Mouse (Mus musculus): ENCODE measurements around the gene Hoxd12. TPM values are rescaled to one million over a fixed set of nuclear protein-coding genes. Genes with fewer than 3 reads are reported as not detected.
A peak's percentile ranks its signal among the peaks of the same experiment; 100 is the strongest.

The Hoxd12 gene
- polyA plus RNA-seq, 1 experiment from 2014 or later, result not detected

MicroRNAs encoded within 50 kb of the gene (microRNA counts, 519-probe panel; counts per million panel counts)
- 322 counts per million, percentile 70 among the panel's probes with 10 or more counts for microRNA mmu-miR-10b

Small RNA genes within 50 kb of the gene (microRNA-seq; reads per million reads assigned to microRNA genes)
- gene Gm44463, result not detected
- gene Mir10b, result 1,167 reads per million, percentile 79 among the genes with 10 or more reads in this experiment

Other genes starting within 250 kb of the Hoxd12 start
- 18.7 and 20.1 TPM in 2 replicates for gene Lnpk, start 95.6 kb upstream of the Hoxd12 start, polyA plus RNA-seq (2014; fragmentation: Nextera tagmentation; extraction: Ambion mirVana)
- gene Evx2, start 15.5 kb upstream of the Hoxd12 start, polyA plus RNA-seq (2014; fragmentation: Nextera tagmentation; extraction: Ambion mirVana), result not detected in 2 replicates
- gene Hoxd13, start 6.7 kb upstream of the Hoxd12 start, polyA plus RNA-seq (2014; fragmentation: Nextera tagmentation; extraction: Ambion mirVana), result not detected in 2 replicates
- not detected in 2 replicates for gene Hoxd11, start 4.5 kb downstream of the Hoxd12 start, polyA plus RNA-seq (2014; fragmentation: Nextera tagmentation; extraction: Ambion mirVana)
- gene Hoxd10, start 16.9 kb downstream of the Hoxd12 start, polyA plus RNA-seq (2014; fragmentation: Nextera tagmentation; extraction: Ambion mirVana), result not detected in 2 replicates
- 0.22 TPM in 1 of 2 replicates, not detected in the other for gene Hoxd9, start 22.7 kb downstream of the Hoxd12 start, polyA plus RNA-seq (2014; fragmentation: Nextera tagmentation; extraction: Ambion mirVana)
- 0.36 and 0.61 TPM in 2 replicates for gene Hoxd8, start 29.6 kb downstream of the Hoxd12 start, polyA plus RNA-seq (2014; fragmentation: Nextera tagmentation; extraction: Ambion mirVana)
- gene Hoxd3, start 36.9 kb downstream of the Hoxd12 start, polyA plus RNA-seq (2014; fragmentation: Nextera tagmentation; extraction: Ambion mirVana), result 0.23 TPM in 1 of 2 replicates, not detected in the other
- 0.34 TPM in 1 of 2 replicates, not detected in the other for gene Hoxd4, start 36.9 kb downstream of the Hoxd12 start, polyA plus RNA-seq (2014; fragmentation: Nextera tagmentation; extraction: Ambion mirVana)
- gene Gm28230, start 51.7 kb downstream of the Hoxd12 start, polyA plus RNA-seq (2014; fragmentation: Nextera tagmentation; extraction: Ambion mirVana), result 0.05 TPM in 1 of 2 replicates, not detected in the other
- gene Hoxd1, start 88.0 kb downstream of the Hoxd12 start, polyA plus RNA-seq (2014; fragmentation: Nextera tagmentation; extraction: Ambion mirVana), result not detected in 2 replicates
- 187 and 191 TPM in 2 replicates for gene Mtx2, start 150.8 kb downstream of the Hoxd12 start, polyA plus RNA-seq (2014; fragmentation: Nextera tagmentation; extraction: Ambion mirVana)